Mouse (Mus musculus) liver, embryonic 12.5 days (tissue): ENCODE data around the gene Zkscan8. TPM values are rescaled to one million over a fixed set of nuclear protein-coding genes. Genes with fewer than 3 reads are reported as not detected.
"Not testable (repeated sequence)": the region's sequence is repeated elsewhere in the genome, so short reads cannot be mapped to it uniquely, and the experiment has no call there.

Experiments used
- ATAC-seq: fragments of 200-750 bp; cut with Nextera tagmentation; 2 replicates; pipeline ENCODE4 v1.8.0; 2017; ENCODE audit warnings: moderate number of reproducible peaks, mild to moderate bottlenecking, moderate library complexity
- H3K27ac ChIP-seq: fragments of 300-500 bp; sonication (generic); 2 replicates; pipeline ENCODE4 v1.5.1; 2016; ENCODE audit warnings: mild to moderate bottlenecking
- H3K27me3 ChIP-seq: fragments of 300-500 bp; sonication (generic); replicated peaks from 2 replicates; pipeline ENCODE4 v1.6.1; 2016; ENCODE audit warnings: mild to moderate bottlenecking, moderate library complexity
- H3K36me3 ChIP-seq: fragments of 300-500 bp; sonication (generic); 2 replicates; pipeline ENCODE4 v1.6.1; 2016; ENCODE audit warnings: mild to moderate bottlenecking, moderate library complexity
- H3K4me1 ChIP-seq: fragments of 300-500 bp; sonication (generic); 2 replicates; pipeline ENCODE4 v1.6.1; 2016
- H3K4me2 ChIP-seq: fragments of 300-500 bp; sonication (generic); 2 replicates; pipeline ENCODE4 v1.6.1; 2016; ENCODE audit warnings: mild to moderate bottlenecking, moderate library complexity
- H3K4me3 ChIP-seq: fragments of 300-500 bp; sonication (generic); 2 replicates; pipeline ENCODE4 v1.5.1; 2016; ENCODE audit warnings: mild to moderate bottlenecking, moderate library complexity
- H3K9ac ChIP-seq: fragments of 300-500 bp; sonication (generic); 2 replicates; pipeline ENCODE4 v1.6.1; 2016; ENCODE audit warnings: mild to moderate bottlenecking, moderate library complexity
- H3K9me3 ChIP-seq: fragments of 300-500 bp; sonication (generic); replicated peaks from 2 replicates; pipeline ENCODE4 v1.6.1; 2016; ENCODE audit warnings: mild to moderate bottlenecking, moderate library complexity
- WGBS: fragments of 180-500 bp; shearing (Covaris S2); methylation state at CpG from one replicate; pipeline ENCODE4 v1.1.7; 2016; ENCODE audit not compliant: insufficient replicate concordance; 5-methylcytosine and 5-hydroxymethylcytosine counted together
- polyA plus RNA-seq: library from polyadenylated mRNA; unstranded; fragments of >200 nt; fragmentation: Nextera tagmentation; extraction: Ambion mirVana; gene quantifications from 2 replicates; pipeline ENCODE4 v1.2.1, GENCODE M21; 2016

The Zkscan8 gene
- polyA plus RNA-seq, 1 experiment from 2014 or later: 2.8 TPM

DNA sequence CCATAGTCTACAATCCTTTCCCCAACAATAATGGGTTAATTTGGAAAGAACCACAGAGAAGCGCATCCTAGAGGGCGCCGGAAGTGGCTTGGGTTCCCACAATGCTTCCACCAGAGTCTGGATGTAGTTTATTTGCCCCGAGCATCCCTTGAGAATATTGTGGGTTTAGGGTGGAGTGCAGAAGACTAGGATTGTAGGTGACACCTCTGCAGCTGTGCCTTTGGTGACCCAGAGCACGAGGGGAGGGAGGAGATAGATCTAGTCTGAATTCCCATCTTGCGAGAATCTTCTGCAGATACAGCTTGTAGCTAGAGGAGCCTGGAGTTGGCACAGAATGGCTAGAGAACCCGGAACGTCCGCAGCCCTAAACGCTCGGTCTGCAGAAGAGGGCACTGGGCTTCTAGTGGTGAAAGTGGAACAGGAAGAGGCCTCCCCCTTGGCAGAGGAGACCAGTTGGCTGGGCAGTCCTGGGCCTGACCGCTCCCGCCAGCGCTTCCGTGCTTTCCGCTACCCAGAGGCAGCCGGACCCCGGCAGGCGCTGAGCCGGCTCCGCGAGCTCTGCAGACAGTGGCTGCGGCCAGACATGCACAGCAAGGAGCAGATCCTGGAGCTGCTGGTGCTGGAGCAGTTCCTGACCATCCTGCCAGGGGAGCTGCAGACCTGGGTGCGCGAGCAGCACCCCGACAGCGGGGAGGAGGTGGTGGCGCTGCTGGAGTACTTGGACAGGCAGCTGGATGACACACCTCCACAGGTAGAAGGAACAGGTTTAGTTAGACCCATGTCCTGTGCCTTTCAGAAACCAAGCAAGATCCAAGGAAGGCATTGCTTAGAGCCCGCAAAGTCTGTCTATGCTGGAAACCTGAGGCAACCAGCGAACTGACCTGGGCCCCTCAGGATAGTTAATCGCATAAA is 51.9 kb downstream of the Zkscan8 start, which contains the start of the genes Zkscan4 and Gm10065:
TSS of gene Zkscan4 (plus strand) at position 149 of the 912 bp plus-strand sequence.
TSS of gene Gm10065 (minus strand) at position 683 of the 912 bp plus-strand sequence.
- Histone ChIP-seq H3K27ac (0 out of 2 replicates have a peak within 1 kb of the TSS, but pooled peaks have one; percentile 51), H3K4me3 (peak within 1 kb of the TSS; percentile 60), H3K4me2 (peak within 1 kb of the TSS; percentile 72), H3K27me3 (peaks cover 39% of the 10 kb centered on the region), H3K9ac (peak within 1 kb of the TSS; percentile 61)
- H3K9me3 ChIP-seq, H3K36me3 ChIP-seq, H3K4me1 ChIP-seq: not testable (repeated sequence)
- WGBS: 5% methylated on average over 25 of the region's 31 CpGs
- peak; percentile 68 for ATAC-seq

DNA sequence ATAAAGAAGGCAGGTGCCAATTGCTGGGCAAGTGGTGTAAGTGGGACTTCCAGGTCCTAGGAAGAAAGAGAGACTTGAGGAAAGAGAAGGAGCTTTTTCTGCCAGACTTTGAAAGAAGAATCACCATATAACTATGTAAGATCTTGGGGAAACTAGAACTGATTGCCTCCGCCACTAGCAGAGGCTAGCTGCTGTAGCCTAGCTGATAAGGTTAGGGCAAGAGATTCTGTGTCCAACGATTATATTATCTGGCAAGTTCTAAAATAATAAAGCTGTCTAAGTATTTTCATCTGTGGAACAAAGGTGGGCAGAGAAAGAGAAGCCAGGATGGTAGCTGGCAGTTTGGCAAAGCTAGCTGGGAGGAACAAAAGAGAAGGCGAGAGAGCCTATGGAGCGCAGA is 58.5 kb downstream of the Zkscan8 start:
- Histone ChIP-seq H3K4me2 (no peak overlapping the region), H3K9me3 (no peaks in the 10 kb centered on the region), H3K4me3 (no peak overlapping the region), H3K36me3 (no peaks in the 10 kb centered on the region), H3K9ac (no peak overlapping the region), H3K27me3 (peaks cover 30% of the 10 kb centered on the region), H3K27ac (no peak overlapping the region), H3K4me1 (peaks cover 24% of the 10 kb centered on the region)
- no peak for ATAC-seq
- WGBS: 27% methylated on average over 4 of the region's 4 CpGs

DNA sequence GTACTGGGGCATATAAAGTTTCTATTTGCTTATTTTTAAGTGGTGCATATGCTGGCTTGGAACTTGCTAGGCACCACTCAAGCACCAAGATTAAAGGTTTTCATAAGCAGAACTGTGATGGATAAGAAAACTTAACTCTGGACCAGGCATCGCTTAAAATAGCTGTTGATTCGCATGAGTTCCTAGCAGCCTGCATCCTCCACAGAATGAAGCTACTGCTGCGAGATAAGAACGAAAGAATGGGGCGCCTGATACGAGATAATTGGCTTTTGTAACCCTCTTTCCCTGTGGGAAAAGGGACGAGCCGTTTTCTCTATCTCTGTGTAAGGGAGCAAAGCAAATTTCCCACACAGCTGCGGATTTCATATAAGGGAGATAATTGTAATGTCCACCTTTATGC is 61.8 kb downstream of the Zkscan8 start:
- 6% methylated on average over 9 of the region's 9 CpGs for WGBS
- peak overlapping the region; percentile 67 for H3K4me3 ChIP-seq
- no peak overlapping the region for H3K27ac ChIP-seq
- ATAC-seq: no peak
- H3K4me2 ChIP-seq: peak overlapping the region; percentile 96
- H3K9me3 ChIP-seq: no peaks in the 10 kb centered on the region
- H3K4me1 ChIP-seq: peaks cover 25% of the 10 kb centered on the region
- no peaks in the 10 kb centered on the region for H3K36me3 ChIP-seq
- H3K9ac ChIP-seq: peak overlapping the region; percentile 78; the same call in 1 of the 2 replicates
- H3K27me3 ChIP-seq: peaks cover 36% of the 10 kb centered on the region

DNA sequence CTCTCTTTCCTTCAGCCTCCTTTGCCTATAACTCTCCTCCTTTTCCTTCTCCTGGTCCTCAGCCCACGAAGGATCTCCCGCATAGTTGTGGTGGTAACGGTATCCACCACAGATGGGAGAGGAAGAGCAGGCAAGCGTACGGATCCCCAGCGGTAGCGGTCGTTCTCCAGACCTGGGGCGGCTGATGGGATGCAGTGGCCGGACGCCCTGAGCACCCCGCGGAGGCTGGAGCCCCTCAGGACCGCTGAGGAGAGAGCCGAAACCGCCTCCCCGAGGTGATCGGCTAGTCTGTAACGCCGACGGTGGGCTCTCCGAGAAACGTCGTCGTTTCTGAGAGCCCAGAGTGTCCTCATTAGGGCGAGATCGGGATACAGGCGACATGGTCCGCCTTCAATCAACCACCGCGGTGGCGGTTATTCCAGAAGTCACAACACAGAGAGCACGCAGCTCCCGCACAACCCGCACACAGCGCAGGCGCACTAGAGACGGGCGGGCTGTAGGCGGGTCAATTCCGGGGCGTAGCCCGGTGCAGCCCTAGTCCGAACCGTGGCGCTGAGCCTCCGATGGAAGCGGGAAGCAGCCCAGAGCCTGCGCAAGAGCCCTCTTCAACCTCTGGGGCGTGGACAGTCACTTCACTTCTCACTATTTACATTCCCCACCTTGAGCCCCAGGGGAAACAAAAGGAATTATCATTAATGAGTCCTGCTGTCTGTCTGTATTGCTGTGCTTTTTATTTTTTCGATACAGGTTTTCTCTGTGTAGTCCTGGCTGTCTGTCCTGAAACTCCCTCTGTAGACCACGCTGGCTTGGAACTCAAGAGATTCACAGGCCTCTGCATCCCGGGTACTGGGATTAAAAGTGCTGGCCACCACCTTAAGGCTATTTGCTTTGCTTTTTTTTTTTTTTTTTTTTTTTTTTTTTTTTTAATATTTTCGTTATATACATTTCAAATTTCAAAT is 62.6 kb downstream of the Zkscan8 start, which contains the start of gene Nkapl:
TSS of gene Nkapl (minus strand) at position 449 of the 959 bp plus-strand sequence.
- peak within 1 kb of the TSS; percentile 67 for H3K4me3 ChIP-seq
- H3K27ac ChIP-seq: peak within 1 kb of the TSS; percentile 52; the same call in 1 of the 2 replicates
- H3K4me1 ChIP-seq: peaks cover 25% of the 10 kb centered on the region
- peak within 1 kb of the TSS; percentile 78 for H3K9ac ChIP-seq
- WGBS: under 1% methylated on average over 54 of the region's 54 CpGs
- H3K9me3 ChIP-seq: no peaks in the 10 kb centered on the region
- H3K27me3 ChIP-seq: peaks cover 36% of the 10 kb centered on the region
- peak; percentile 100 for ATAC-seq
- H3K4me2 ChIP-seq: peak within 1 kb of the TSS; percentile 96
- H3K36me3 ChIP-seq: no peaks in the 10 kb centered on the region

DNA sequence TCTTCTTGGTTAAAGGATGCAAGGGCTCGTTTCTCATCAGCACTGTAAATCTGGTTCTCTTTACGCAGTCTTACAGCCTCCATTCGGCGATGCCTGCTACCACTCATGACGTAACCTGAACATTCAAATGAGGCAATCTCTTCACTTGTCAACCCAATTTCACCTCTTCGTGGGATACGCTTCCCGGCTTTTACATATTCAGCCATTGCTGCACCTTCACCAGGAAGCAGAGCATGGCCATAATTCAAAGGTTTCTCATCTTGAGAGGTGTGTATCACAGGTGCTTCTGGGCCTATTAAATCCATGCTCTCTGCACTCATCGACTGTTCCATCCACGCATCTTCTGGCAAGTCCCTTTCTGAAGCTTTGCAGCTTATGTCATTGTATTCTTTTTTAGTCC is 63.6 kb downstream of the Zkscan8 start:
- H3K4me1 ChIP-seq: peaks cover 21% of the 10 kb centered on the region
- H3K27me3 ChIP-seq: peaks cover 30% of the 10 kb centered on the region
- no peak overlapping the region for H3K4me3 ChIP-seq
- peak overlapping the region; percentile 96 for H3K4me2 ChIP-seq
- H3K36me3 ChIP-seq: no peaks in the 10 kb centered on the region
- no peak for ATAC-seq
- 75% methylated on average over 10 of the region's 10 CpGs for WGBS
- H3K9ac ChIP-seq: no peak overlapping the region
- H3K27ac ChIP-seq: no peak overlapping the region
- H3K9me3 ChIP-seq: no peaks in the 10 kb centered on the region

Other genes starting within 250 kb of the Zkscan8 start
- not detected in 2 replicates for gene Gpx5, start 238.4 kb downstream of the Zkscan8 start, polyA plus RNA-seq
- not detected in 2 replicates for gene Gpx6, start 219.0 kb downstream of the Zkscan8 start, polyA plus RNA-seq
- gene Olfr1367, start 184.2 kb downstream of the Zkscan8 start, polyA plus RNA-seq: not detected in 2 replicates
- 5.5 and 5.8 TPM in 2 replicates for gene Zscan12, start 168.3 kb downstream of the Zkscan8 start, polyA plus RNA-seq
- gene Zkscan3, start 128.4 kb downstream of the Zkscan8 start, polyA plus RNA-seq: 34.8 and 36.2 TPM in 2 replicates
- 1.6 and 2.1 TPM in 2 replicates for gene Pgbd1, start 90.1 kb downstream of the Zkscan8 start, polyA plus RNA-seq
- gene Zscan26, start 77.4 kb downstream of the Zkscan8 start, polyA plus RNA-seq: 9.1 and 10.4 TPM in 2 replicates
- gene Nkapl, start 62.6 kb downstream of the Zkscan8 start, polyA plus RNA-seq: 0.43 and 0.78 TPM in 2 replicates
- 0.62 and 0.78 TPM in 2 replicates for gene Zkscan4, start 52.2 kb downstream of the Zkscan8 start, polyA plus RNA-seq
- not detected in 2 replicates for gene Gm10065, start 51.7 kb downstream of the Zkscan8 start, polyA plus RNA-seq
- 0.56 TPM in 2 replicates for gene AK157302, start 35.9 kb downstream of the Zkscan8 start, polyA plus RNA-seq
- 4.7 and 6.3 TPM in 2 replicates for gene Gm11273, start 29.7 kb downstream of the Zkscan8 start, polyA plus RNA-seq
- gene Olfr1366, start 11.7 kb upstream of the Zkscan8 start, polyA plus RNA-seq: 0.05 TPM in 1 of 2 replicates, not detected in the other
- not detected in 2 replicates for gene Olfr1535, start 28.8 kb upstream of the Zkscan8 start, polyA plus RNA-seq
- not detected in 2 replicates for gene Olfr1364, start 50.6 kb upstream of the Zkscan8 start, polyA plus RNA-seq
- gene Olfr1362, start 82.9 kb upstream of the Zkscan8 start, polyA plus RNA-seq: not detected in 2 replicates
- not detected in 2 replicates for gene Olfr11, start 111.4 kb upstream of the Zkscan8 start, polyA plus RNA-seq
- not detected in 2 replicates for gene Olfr1361, start 132.3 kb upstream of the Zkscan8 start, polyA plus RNA-seq
- not detected in 2 replicates for gene Olfr1360, start 146.3 kb upstream of the Zkscan8 start, polyA plus RNA-seq
- gene Olfr1359, start 167.0 kb upstream of the Zkscan8 start, polyA plus RNA-seq: not detected in 2 replicates
- gene Hist1h2bl, start 185.0 kb upstream of the Zkscan8 start, polyA plus RNA-seq: 1.5 and 1.7 TPM in 2 replicates
- 13.8 and 17.6 TPM in 2 replicates for gene Hist1h2ai, start 185.3 kb upstream of the Zkscan8 start, polyA plus RNA-seq
- gene Hist1h3h, start 186.5 kb upstream of the Zkscan8 start, polyA plus RNA-seq: 8.3 and 14.2 TPM in 2 replicates
- gene Hist1h2bm, start 190.9 kb upstream of the Zkscan8 start, polyA plus RNA-seq: 6.4 and 6.5 TPM in 2 replicates
- 0.59 and 0.75 TPM in 2 replicates for gene Hist1h4j, start 203.9 kb upstream of the Zkscan8 start, polyA plus RNA-seq
- 3.7 and 5.9 TPM in 2 replicates for gene Hist1h4k, start 219.4 kb upstream of the Zkscan8 start, polyA plus RNA-seq
- 42.8 and 58.5 TPM in 2 replicates for gene Hist1h2ak, start 222.7 kb upstream of the Zkscan8 start, polyA plus RNA-seq
- 8.6 and 8.9 TPM in 2 replicates for gene Hist1h2bn, start 223.0 kb upstream of the Zkscan8 start, polyA plus RNA-seq
- gene Hist1h1b, start 249.5 kb upstream of the Zkscan8 start, polyA plus RNA-seq: 41.6 and 43.0 TPM in 2 replicates